Mouse (Mus musculus): ENCODE data around the gene Egr2. TPM values are rescaled to one million over a fixed set of nuclear protein-coding genes. Genes with fewer than 3 reads are reported as not detected.

The Egr2 gene
- total RNA-seq, 2 experiments from 2014 or later: 0.60 to 0.99 TPM

DNA sequence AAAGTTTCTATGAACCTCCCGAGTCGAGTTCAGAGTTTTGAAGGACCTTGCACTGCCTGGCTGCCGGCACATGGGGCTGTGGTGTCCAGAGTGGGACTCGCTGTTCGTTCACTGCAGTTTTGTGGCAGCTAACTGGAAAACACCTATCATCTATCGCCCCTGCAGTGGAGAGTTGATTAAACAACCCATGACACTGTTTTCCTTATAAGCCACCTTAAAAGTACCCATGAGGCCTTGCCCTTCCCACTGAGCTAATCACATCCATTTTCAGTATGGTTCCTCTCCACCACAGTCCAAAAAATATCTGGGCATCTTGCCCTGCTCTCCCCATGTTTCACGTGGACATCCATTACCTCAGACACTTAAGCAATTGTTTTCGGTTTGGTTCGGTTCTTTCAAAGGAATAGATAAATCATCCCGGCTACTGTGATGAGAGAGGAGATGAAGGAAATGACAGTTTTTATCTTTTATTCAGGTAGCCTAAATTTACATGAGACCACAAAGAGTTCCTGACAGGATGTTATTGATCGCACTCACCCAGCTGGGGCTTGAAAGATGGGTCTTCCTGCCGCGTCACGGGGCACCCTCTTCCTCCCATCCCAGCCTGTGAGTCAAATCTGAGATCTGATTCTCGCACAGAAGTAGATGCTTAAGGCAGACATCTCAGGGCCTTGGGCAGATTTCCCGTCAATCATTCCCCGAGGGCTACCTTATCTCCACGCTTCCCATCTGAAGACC lies 50.8 kb downstream of the Egr2 start:
- DNase-seq: no peak
- intact Hi-C loops (cut with DNase I): no loop called here

Other genes with a start within 250 kb of the Egr2 start
- 10 to 100 TPM; 20.9 to 22.7 TPM for gene Ado, start 13.5 kb downstream of the Egr2 start, total RNA-seq (2021)